Mouse (Mus musculus) kidney, embryonic 16.5 days (tissue): ENCODE measurements around the gene Tnni1. TPM values are rescaled to one million over a fixed set of nuclear protein-coding genes. Genes with fewer than 3 reads are reported as not detected.

ENCODE experiments used
- ATAC-seq: fragments of 200-750 bp; cut with Nextera tagmentation; 2 replicates; pipeline ENCODE4 v1.8.0; 2017; ENCODE audit warnings: moderate TSS enrichment; ENCODE audit not compliant: low FRiP score, low TSS enrichment
- H3K27ac ChIP-seq: fragments of 300-500 bp; sonication (generic); 2 replicates; pipeline ENCODE4 v1.5.1; 2014; ENCODE audit warnings: low read length
- H3K27me3 ChIP-seq: fragments of 300-500 bp; sonication (generic); 2 replicates; pipeline ENCODE4 v1.6.1; 2014; ENCODE audit warnings: low read length, control low read depth, mixed read lengths; ENCODE audit not compliant: insufficient read depth
- H3K36me3 ChIP-seq: fragments of 300-500 bp; sonication (generic); 2 replicates; pipeline ENCODE4 v1.6.1; 2014; ENCODE audit warnings: low read length, control low read depth, mixed read lengths; ENCODE audit not compliant: insufficient read depth
- H3K4me1 ChIP-seq: fragments of 300-500 bp; sonication (generic); 2 replicates; pipeline ENCODE4 v1.6.1; 2014; ENCODE audit warnings: low read length, control low read depth, mixed read lengths; ENCODE audit not compliant: insufficient read depth
- H3K4me2 ChIP-seq: fragments of 300-500 bp; sonication (generic); replicated peaks from 2 replicates; pipeline ENCODE4 v1.6.1; 2014; ENCODE audit warnings: low read depth, low read length
- H3K4me3 ChIP-seq: fragments of 300-500 bp; sonication (generic); 2 replicates; pipeline ENCODE4 v1.5.1; 2014; ENCODE audit warnings: mild to moderate bottlenecking, low read length
- H3K9ac ChIP-seq: fragments of 300-500 bp; sonication (generic); replicated peaks from 2 replicates; pipeline ENCODE4 v1.6.1; 2014; ENCODE audit warnings: low read length
- H3K9me3 ChIP-seq: fragments of 300-500 bp; sonication (generic); 2 replicates; pipeline ENCODE4 v1.6.1; 2016; ENCODE audit warnings: low read length, control low read depth
- WGBS: fragments of 180-500 bp; shearing (Covaris S2); extraction: QIAGEN DNeasy Blood & Tissue Kit; methylation state at CpG from one replicate; pipeline ENCODE4 v1.1.7; 2014; 5-methylcytosine and 5-hydroxymethylcytosine counted together
- polyA plus RNA-seq: library from polyadenylated mRNA; unstranded; fragments of >200 nt; fragmentation: Nextera tagmentation; extraction: Ambion mirVana; gene quantifications from 2 replicates; pipeline ENCODE4 v1.2.1, GENCODE M21; 2015

The Tnni1 gene
- polyA plus RNA-seq, 1 experiment from 2014 or later, result 23.5 TPM

DNA sequence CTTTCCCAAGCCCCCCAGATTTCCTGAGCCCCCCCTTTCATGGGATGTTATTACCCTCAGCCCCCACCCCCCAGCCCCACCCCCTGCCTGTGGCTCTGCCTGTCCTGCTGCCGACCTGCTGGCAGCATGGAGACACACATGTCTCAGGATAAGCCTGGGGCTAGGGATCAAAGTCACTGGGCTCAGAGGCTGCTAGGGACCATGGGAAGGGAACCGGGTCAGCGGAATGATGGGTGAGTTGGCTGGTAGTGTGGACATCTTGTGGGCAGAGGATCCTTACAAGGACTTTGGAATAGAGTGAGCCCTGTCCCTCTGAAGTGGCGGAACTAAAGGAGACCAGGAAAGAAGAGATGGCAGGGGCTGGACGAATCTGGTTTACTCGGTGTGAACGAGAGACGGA, 55.7 kb downstream of the Tnni1 start:
- 0 out of 2 replicates have a peak, but pooled peaks cover 3% of the 10 kb centered on the region for H3K4me1 ChIP-seq
- no peak overlapping the region for H3K27ac ChIP-seq
- H3K4me2 ChIP-seq, result no peak overlapping the region
- WGBS, result 77% methylated on average over 8 of the region's 8 CpGs
- H3K9ac ChIP-seq, result no peak overlapping the region
- H3K9me3 ChIP-seq, result no peaks in the 10 kb centered on the region
- H3K4me3 ChIP-seq, result no peak overlapping the region
- no peak for ATAC-seq
- H3K36me3 ChIP-seq, result no peaks in the 10 kb centered on the region
- no peaks in the 10 kb centered on the region for H3K27me3 ChIP-seq

DNA sequence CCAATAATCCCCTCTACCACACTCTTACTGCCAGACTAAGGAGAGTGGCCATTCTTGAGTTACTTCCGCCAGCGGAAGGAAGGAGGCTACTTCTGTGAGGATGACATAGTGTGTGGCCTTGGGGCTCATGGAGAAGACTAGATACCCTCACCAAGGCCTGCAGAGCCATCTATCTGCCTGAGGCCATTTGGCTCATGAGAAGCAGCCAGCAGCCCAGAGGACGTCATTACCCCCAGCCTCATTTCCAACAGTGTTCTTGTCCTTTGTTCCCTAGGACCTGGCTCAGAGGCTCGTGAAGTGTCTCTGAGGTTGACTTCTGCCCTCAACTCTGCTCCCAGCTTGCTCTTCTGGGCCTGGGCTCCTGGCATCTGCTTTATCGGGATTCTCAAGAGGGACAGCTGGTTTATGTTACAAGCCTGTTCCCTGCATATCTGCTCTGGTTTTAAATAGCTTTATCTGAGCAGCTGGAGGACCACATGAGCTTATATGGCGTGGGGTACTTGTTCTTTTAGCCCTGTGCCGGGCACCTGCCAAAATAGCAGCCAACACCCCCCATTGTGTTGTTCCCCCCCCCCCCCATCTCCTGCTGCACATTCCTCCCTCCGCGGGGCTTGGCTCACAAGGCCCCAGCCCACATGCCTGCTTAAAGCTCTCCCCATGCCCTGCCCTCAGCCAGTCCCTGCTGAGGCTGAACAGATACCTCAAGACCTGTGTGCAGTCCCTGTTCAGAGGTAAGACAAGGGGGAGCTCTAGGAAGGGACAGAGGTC, 56.7 kb downstream of the Tnni1 start, which contains the start of gene Tnnt2:
Gene Tnnt2 (plus strand): TSS at position 639 of the 768 bp plus-strand sequence.
- WGBS, result 42% methylated on average over 9 of the region's 9 CpGs

GRCm38 (mm10) chr1:135838626-135839025, 59.4 kb downstream of the Tnni1 start:
- Histone ChIP-seq H3K27ac (no peak overlapping the region), H3K9me3 (no peaks in the 10 kb centered on the region), H3K4me1 (0 out of 2 replicates have a peak, but pooled peaks cover 3% of the 10 kb centered on the region), H3K36me3 (no peaks in the 10 kb centered on the region), H3K4me3 (no peak overlapping the region), H3K9ac (no peak overlapping the region), H3K4me2 (no peak overlapping the region), H3K27me3 (no peaks in the 10 kb centered on the region)
- WGBS, result 63% methylated on average over 4 of the region's 4 CpGs
- no peak for ATAC-seq

More for the DNA sequence above, 56.7 kb downstream of the Tnni1 start, which contains the start of gene Tnnt2:
- H3K4me1 ChIP-seq, result 0 out of 2 replicates have a peak, but pooled peaks cover 3% of the 10 kb centered on the region
- H3K9ac ChIP-seq, result no peak within 1 kb of the TSS
- no peak within 1 kb of the TSS for H3K27ac ChIP-seq
- no peaks in the 10 kb centered on the region for H3K27me3 ChIP-seq
- no peaks in the 10 kb centered on the region for H3K9me3 ChIP-seq
- no peaks in the 10 kb centered on the region for H3K36me3 ChIP-seq
- no peak within 1 kb of the TSS for H3K4me3 ChIP-seq
- peak; percentile 32; the same call in 1 of the 2 replicates for ATAC-seq
- H3K4me2 ChIP-seq, result no peak within 1 kb of the TSS

- no peak overlapping the region for H3K9ac ChIP-seq
- H3K9me3 ChIP-seq, result no peaks in the 10 kb centered on the region
- 0 out of 2 replicates have a peak, but pooled peaks cover 2% of the 10 kb centered on the region for H3K4me1 ChIP-seq
- 87% methylated on average over 6 of the region's 6 CpGs for WGBS
- ATAC-seq, result no peak
- H3K36me3 ChIP-seq, result no peaks in the 10 kb centered on the region
- no peak overlapping the region for H3K27ac ChIP-seq
- no peak overlapping the region for H3K4me2 ChIP-seq
- no peaks in the 10 kb centered on the region for H3K27me3 ChIP-seq
- H3K4me3 ChIP-seq, result no peak overlapping the region
Observed at GRCm38 (mm10) chr1:135839065-135839464, 59.8 kb downstream of the Tnni1 start.

GRCm38 (mm10) chr1:135840675-135841395, 61.6 kb downstream of the Tnni1 start:
- 55% methylated on average over 15 of the region's 15 CpGs for WGBS
- no peaks in the 10 kb centered on the region for H3K9me3 ChIP-seq
- H3K27ac ChIP-seq, result no peak overlapping the region
- H3K4me1 ChIP-seq, result no peaks in the 10 kb centered on the region
- no peak overlapping the region for H3K4me2 ChIP-seq
- H3K27me3 ChIP-seq, result no peaks in the 10 kb centered on the region
- no peak for ATAC-seq
- no peak overlapping the region for H3K4me3 ChIP-seq
- H3K9ac ChIP-seq, result no peak overlapping the region
- H3K36me3 ChIP-seq, result no peaks in the 10 kb centered on the region

DNA sequence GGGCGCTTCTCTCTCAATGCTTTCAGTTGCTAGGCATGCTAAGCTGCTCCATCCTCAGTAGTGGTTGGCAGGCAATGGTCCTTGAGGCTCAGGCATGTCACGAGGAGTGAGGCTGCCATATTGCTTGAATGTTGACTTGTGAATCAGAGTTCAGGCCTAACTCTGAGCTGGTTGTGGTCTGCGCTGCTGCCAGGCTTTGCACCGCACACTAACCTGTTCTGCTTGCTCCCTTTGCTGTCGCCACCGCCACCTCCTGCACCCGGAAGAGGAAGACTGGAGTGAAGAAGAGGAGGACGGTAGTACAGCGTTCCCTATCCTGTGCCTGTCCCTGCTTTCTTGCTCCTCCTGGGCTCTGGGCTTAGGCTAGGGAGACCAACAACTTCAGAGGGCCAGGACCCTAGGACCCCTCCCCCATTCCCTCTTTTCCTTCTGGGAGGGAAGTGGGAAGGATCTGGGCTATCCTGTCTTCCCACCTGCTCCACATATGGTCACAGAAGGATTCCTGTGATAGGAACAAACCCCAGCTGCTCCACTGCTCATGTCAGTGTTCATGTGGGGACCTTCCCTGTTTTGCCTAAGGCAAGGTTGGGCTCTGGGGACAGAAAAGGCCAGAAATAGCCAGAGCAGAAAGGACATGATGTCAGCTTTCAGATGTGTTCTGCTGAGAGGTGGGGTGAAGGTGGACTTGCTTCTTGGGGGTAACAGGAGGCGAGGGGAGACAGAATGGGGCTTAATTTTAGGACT, 64.5 kb downstream of the Tnni1 start:
- no peak overlapping the region for H3K4me3 ChIP-seq
- no peaks in the 10 kb centered on the region for H3K36me3 ChIP-seq
- WGBS, result 92% methylated on average over 10 of the region's 10 CpGs
- H3K9me3 ChIP-seq, result no peaks in the 10 kb centered on the region
- H3K9ac ChIP-seq, result no peak overlapping the region
- H3K27me3 ChIP-seq, result no peaks in the 10 kb centered on the region
- no peak overlapping the region for H3K4me2 ChIP-seq
- H3K27ac ChIP-seq, result no peak overlapping the region
- ATAC-seq, result no peak
- H3K4me1 ChIP-seq, result no peaks in the 10 kb centered on the region

- 71% methylated on average over 6 of the region's 6 CpGs for WGBS
- Histone ChIP-seq H3K4me3 (no peak overlapping the region), H3K9me3 (no peaks in the 10 kb centered on the region), H3K27me3 (no peaks in the 10 kb centered on the region), H3K4me2 (no peak overlapping the region), H3K27ac (no peak overlapping the region), H3K9ac (no peak overlapping the region), H3K36me3 (no peaks in the 10 kb centered on the region), H3K4me1 (no peaks in the 10 kb centered on the region)
- no peak for ATAC-seq
Observed at GRCm38 (mm10) chr1:135844481-135844880, 65.2 kb downstream of the Tnni1 start.

DNA sequence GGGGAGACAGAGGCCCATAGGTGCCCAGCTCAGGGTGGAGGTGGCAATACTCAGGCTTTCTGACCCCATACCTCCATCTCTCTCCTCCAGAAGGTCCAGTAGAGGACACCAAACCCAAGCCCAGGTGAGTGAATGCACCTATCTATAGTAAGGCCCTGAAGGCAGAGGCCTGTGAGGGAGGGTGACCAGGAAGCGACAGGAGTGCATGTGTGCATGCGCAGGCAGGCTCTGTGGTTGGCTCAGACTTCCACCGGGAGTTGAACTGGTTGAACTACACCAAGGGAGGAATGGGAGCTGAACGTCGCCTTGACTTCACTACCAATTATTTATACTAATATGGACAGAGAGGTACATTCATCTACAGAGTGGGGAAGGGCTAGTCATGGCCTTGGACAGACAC, 67.4 kb downstream of the Tnni1 start:
- 81% methylated on average over 5 of the region's 5 CpGs for WGBS
- Histone ChIP-seq H3K9me3 (no peaks in the 10 kb centered on the region), H3K4me1 (no peaks in the 10 kb centered on the region), H3K9ac (no peak overlapping the region), H3K27me3 (no peaks in the 10 kb centered on the region), H3K36me3 (no peaks in the 10 kb centered on the region), H3K27ac (no peak overlapping the region), H3K4me2 (no peak overlapping the region), H3K4me3 (no peak overlapping the region)
- no peak for ATAC-seq

DNA sequence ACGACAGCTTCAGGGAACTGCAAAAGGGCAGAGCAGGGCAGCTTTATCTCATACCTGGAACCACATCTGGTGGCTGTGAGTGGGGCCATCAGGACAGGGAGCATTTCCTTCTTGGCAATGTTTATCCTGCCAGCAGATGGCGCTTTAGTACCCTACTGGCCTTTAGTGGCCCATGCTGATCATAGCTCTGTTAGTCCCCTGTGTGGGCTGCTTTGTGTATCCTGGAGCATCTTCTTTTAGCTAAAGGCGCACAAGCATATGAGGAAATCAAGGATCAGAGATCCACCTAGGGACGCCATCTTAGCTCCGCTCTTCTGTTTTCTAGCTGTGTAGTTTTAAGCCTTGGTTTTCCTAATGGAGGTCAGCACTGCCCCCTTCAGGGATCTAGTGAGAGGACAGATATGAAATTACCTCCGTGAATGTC, 67.9 kb downstream of the Tnni1 start:
- no peak overlapping the region for H3K4me3 ChIP-seq
- 35% methylated on average over 6 of the region's 6 CpGs for WGBS

More for the DNA sequence above, 67.9 kb downstream of the Tnni1 start:
- ATAC-seq, result 0 out of 2 replicates have a peak, but pooled peaks have one; percentile 43
- no peaks in the 10 kb centered on the region for H3K36me3 ChIP-seq
- H3K9ac ChIP-seq, result no peak overlapping the region
- H3K4me2 ChIP-seq, result no peak overlapping the region
- no peaks in the 10 kb centered on the region for H3K9me3 ChIP-seq
- no peaks in the 10 kb centered on the region for H3K4me1 ChIP-seq
- no peaks in the 10 kb centered on the region for H3K27me3 ChIP-seq
- H3K27ac ChIP-seq, result no peak overlapping the region
